Mouse (Mus musculus): ENCODE results near the gene Epgn.

DNA sequence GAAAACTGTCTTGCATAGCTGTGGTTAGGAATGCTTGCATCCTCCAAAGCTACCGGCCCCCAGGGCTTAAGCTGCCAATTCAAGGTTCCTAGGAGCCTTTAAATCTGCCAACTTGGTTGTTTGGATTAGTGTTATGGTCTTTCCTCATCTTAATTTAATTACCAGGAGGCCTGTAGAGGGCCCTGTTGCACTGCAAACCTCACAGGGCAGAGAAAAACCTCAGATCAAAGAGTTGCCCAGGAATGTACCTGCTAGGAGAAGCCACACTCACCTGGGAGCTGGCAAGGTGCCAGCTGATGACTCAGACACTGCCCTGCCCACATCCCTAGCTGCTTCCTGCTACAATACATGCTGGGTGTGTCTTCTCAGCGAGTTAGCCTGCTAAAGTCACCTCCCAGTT lies 11.3 kb downstream of the Epgn start:
- TF ChIP-seq POLR2A (IDR thresholded peaks at IDR 0.05; ENCODE audit: extremely low read depth, insufficient read depth, low read length) (no peak), CTCF (IDR thresholded peaks at IDR 0.05; ENCODE audit: extremely low read depth, insufficient read depth, low read length) (0 out of 2 replicates have a peak, but pooled peaks have one; percentile 28)

All from cortical plate, adult 2 months (tissue).